Mouse (Mus musculus) erythroid progenitor cell, adult 5-6 weeks (primary cell): ENCODE measurements at regions not wholly inside any gene's neighbourhood (a gene's known extent, or its start where the extent isn't known, plus 50 kb on each side); places are given as distances from the start of the nearest gene placed in this dataset.

Experiments used
- ATAC-seq: replicated peaks from 2 replicates; pipeline ENCODE4 v1.8.0; 2016; ENCODE audit warnings: moderate number of reproducible peaks, mild to moderate bottlenecking, moderate TSS enrichment, inconsistent platforms; ENCODE audit not compliant: poor library complexity, low FRiP score, severe bottlenecking

DNA sequence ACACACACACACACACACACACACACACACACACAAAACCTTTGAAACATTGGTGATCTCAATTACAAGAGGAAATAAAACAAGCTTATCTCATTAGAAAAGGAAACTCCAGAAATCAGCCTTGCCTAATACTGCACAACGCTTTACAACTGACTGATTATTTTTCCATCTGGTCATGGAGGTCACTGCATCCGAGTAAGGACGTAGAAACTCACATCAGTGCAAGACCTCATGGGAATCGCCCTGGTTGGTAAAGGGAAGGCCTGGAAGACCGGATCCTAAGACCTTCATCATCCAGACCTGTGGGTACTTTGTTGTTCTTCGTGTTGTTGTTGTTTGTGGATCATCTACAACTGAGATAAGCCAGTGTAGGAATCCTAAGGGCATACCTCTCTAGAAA is 77.8 kb upstream of the Sestd1 start:
- ATAC-seq, result no peak

- ATAC-seq, result no peak
These were observed 76.4 kb upstream of the Sestd1 start for GRCm38 (mm10) chr2:77356798-77357197.

DNA sequence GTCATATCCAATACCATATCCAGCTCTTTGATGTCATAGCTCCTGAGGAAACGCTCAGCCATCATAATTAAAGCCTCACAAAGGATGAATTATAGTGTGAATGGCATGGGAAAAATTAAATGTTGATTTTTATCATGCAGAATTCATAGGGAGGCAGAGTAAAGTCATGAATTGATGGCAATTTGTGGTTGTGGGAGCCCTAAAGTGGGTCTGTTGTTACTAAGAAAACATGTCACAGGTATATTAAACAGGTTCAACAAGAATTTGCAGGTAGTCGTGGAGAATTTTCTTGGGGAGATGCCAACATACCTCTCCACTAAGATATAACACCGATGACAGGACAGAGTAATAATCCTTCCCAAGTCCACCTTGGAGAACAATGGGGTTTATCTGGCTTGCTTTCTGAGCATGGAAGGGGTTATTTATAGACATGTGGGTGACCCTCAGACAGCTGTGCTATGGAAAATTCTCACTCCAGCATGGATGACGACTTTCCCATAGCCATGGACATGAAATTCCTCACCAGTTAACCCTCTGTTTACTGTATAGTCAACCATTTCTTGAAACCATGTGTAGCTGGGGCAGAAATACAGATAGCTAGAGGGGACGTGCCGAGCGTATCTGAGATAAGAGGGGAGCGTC is 71.7 kb upstream of the Sestd1 start:
- no peak for ATAC-seq

DNA sequence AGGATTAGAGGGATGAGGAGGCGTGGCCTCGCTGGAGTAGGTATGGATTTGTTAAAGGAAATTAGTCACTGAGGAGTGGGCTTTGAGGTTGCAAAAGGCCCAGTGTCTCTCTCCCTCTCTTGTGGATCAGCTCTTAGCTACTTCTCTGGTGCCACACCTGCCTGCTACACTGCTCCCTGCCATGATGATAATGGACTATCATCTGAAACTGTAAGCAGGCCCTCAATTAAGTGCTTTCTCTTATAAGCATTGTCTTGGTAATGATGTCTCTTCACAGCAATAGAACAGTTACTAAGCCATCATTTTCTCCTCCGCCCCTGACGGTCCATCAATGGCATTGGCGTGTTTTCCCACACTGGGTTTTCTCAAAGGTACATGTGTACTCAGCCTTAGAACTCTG is 66.6 kb upstream of the Sestd1 start:
- no peak for ATAC-seq

DNA sequence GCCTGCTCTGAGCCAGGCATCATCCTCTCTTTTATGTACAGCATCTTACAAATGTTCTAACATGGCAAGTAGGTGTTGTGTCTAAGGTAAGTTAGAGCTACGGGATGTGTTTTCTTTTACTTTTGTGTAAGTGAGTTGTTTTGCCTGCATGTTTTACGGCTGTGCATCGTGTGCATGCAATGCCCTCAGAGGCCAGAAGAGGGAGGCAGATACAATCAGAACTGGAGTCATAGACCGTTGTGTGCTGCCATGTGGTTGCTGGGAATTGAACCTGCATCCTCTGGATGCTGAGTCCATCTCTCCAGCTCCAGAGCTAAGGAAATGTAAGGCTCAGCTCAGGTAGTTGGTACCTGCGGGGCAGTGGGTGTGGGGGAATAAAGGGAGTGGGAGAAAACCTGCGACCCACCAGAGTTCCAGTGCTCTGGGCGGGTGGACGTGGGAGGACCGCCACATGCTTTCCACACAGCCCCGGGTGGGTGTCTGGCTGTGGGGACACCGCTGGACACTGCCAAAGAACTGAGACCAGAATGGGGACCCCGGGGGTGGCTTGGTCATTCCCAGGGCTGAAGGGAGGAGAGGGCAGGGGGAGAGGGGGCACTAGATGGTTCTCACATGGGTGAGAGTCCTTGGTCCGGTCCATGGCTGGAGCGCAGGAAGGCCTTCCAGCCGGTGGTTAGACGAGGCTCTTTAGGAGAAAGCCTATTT is 63.5 kb upstream of the Sestd1 start:
- ATAC-seq, result no peak

- ATAC-seq, result no peak
These were observed 62.0 kb upstream of the Sestd1 start for GRCm38 (mm10) chr2:77342416-77342815.

DNA sequence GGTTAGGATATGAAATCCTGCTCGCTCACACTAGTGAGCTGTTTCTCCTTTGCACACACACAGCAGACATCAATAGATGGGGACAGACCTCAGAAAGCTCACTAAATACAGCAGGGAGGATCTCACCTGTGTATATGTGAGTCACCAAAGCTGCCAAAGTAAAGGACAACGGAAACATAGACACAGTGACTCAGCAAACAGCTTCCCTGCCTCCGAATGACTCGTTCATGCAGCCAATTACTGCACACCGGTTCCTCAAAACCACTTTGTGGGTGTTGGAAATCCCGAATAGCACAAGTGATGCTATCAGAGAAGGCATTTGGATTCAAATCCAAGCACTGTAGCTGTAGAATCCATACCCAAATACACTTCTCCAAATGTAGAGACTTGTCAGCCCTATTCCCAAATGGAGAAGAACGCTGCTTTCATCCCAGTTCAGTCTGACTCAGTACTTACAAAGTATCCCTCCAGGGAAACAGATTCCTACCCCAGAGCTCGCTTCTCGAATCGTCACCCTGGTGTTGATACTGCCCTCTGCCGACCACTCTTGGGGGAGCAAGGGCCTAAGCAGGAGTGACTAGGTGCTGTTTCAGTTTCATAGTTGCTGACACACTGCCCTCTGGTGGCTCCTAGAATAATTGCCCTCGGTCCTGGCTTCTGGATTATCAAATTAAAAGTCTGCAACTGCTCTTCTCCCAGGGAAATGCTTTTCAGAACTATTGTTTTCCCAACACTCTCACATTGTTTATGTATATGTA is 61.4 kb upstream of the Sestd1 start:
- ATAC-seq, result peak; percentile 63; the same call in 1 of the 2 replicates

- ATAC-seq, result no peak
These were observed 59.7 kb upstream of the Sestd1 start for GRCm38 (mm10) chr2:77340076-77340475.

DNA sequence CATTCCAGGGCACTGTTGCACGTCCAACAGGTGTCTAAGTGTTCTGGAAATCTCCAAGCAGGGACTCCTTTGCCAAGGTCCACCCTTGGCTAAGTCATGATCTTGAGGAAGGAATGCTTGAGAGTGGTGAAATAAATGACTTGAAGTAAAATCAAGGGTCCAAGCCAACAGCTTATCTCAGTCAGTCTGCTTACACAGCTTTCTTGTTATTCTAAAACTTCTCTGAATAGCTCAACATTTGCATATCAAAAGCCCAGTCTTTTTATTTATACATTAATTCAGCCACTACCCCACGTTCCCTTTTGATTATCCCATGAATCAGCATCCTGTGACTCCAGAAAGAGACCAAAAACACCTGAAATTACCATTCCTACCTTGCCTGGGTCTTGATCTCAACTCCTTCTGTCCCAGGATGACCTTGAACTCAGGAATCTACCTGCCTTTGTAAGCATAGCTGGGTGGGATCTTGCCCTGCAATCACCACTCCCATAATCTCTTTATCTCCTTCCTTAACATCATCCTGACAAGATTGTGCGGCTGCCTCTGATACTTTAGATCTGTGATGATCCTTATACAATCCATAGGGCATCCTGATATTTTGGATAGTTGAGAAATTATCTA is 57.5 kb upstream of the Sestd1 start:
- ATAC-seq, result no peak

GRCm38 (mm10) chr2:77337318-77337717 is 56.9 kb upstream of the Sestd1 start:
- ATAC-seq, result no peak

DNA sequence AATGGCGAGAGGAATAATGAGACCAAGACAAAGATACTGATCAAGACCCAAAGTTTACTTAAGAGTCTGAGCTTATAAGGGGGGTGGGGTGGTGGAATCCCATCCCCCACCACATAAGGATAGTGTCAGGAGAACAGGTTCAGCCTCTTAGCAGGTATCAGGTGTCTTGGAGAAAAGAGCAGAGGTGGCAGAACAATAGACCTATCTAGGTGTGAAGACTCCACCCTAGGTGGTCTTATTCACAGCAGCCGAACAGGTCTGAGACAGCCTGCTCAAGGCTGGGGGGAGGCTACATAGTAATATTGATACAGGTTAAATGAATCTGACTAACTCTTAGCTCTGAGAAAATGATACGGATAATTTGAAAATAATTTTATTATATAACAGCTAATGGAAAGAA is 56.4 kb upstream of the Sestd1 start:
- no peak for ATAC-seq

DNA sequence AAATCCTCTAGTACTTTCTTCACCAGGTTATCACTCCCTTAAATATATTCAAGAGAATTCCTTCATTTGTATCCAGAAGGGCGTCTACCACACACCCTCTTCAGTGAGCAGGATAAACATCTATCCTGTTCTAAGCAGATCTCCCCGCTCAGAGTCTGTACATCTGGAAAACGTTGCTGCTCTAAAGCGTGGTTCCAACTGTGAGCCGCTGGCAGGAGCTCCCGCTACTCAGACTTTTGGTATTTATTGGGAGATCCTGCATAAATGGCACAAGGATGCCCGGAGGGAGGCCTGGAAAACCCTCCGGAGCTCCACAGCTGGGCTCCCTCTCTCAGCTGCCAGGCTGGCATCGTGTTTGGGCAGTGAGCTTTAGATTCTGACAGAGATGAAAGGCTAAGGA is 54.3 kb upstream of the Sestd1 start:
- ATAC-seq, result no peak

- ATAC-seq, result no peak
These were observed 53.1 kb upstream of the Sestd1 start for GRCm38 (mm10) chr2:77333394-77334079.
